Mouse (Mus musculus): Measurements from ENCODE around the gene Gm49361. TPM values are rescaled to one million over a fixed set of nuclear protein-coding genes. Genes with fewer than 3 reads are reported as not detected.

Gm49361 gene
- total and polyA plus RNA-seq, 3 experiments, result not detected

DNA sequence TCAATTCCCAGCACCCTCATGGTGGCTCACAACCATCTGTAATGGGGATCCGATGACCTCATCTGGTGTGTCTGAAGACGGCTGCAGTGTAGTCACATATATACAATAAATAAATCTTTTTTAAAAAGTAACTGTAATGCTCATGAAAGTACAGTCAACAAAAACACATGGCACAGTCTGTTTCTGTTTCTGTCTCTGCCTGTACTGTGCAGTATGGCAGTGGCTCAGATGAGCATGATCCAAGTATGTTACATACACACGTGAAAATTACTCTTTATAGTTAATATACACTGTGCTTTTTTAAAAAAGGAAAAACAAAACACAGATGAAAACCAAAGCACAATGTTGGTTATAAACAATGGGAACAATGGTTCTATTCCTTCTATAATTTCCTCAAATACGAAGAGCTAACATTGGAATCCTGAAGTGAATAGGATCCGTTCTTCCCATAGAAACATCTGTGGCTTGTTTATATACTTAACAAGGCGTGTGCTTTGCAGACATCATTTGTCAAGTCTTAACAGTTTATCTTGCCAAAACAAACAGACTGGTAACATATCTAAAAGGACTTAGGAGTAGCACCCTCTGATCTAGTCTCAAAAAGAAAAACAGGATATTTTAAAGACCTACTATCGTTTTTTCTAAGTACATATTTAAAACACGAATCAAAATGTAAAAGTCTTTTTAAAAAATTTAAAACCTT is 139.1 kb downstream of the Gm49361 start:
- no peak for DNase-seq (ENCODE audit: low spot score)
- Histone ChIP-seq H3K9me3 (replicated peaks) (no peaks in the 10 kb centered on the region), H3K27me3 (ENCODE audit: insufficient read depth, low read length) (no peaks in the 10 kb centered on the region), H3K4me1 (ENCODE audit: insufficient read depth, low read depth, low read length) (peaks cover 3% of the 10 kb centered on the region; the same call in 1 of the 2 replicates), H3K4me3 (ENCODE audit: low read depth, low read length) (no peak overlapping the region), H3K36me3 (replicated peaks) (peaks cover 77% of the 10 kb centered on the region)
- ATAC-seq (ENCODE audit: extremely low read depth, insufficient number of reproducible peaks, low FRiP score, poor library complexity, severe bottlenecking), result no peak
- TF ChIP-seq GATA2 (IDR thresholded peaks at IDR 0.05; ENCODE audit: borderline replicate concordance, low read depth, low read length), result no peak
- TF ChIP-seq TAL1 (conservative IDR thresholded peaks at IDR 0.05; ENCODE audit: low read depth, low read length), result no peak
- TF ChIP-seq POLR2AphosphoS5 (IDR thresholded peaks at IDR 0.05; ENCODE audit: insufficient replicate concordance, low read depth, low read length), result no peak
- no peak for TF ChIP-seq GATA1 (IDR thresholded peaks at IDR 0.05; ENCODE audit: borderline replicate concordance, low read length)
- TF ChIP-seq CTCF (IDR thresholded peaks at IDR 0.05; ENCODE audit: low read depth, low read length), result no peak

- Histone ChIP-seq H3K36me3 (replicated peaks) (peaks cover 88% of the 10 kb centered on the region), H3K4me3 (ENCODE audit: low read depth, low read length) (no peak overlapping the region), H3K9me3 (replicated peaks) (no peaks in the 10 kb centered on the region), H3K4me1 (ENCODE audit: insufficient read depth, low read depth, low read length) (no peaks in the 10 kb centered on the region), H3K27me3 (ENCODE audit: insufficient read depth, low read length) (no peaks in the 10 kb centered on the region)
- DNase-seq (ENCODE audit: low spot score) (no peak), ATAC-seq (ENCODE audit: extremely low read depth, insufficient number of reproducible peaks, low FRiP score, poor library complexity, severe bottlenecking) (no peak)
- TF ChIP-seq CTCF (IDR thresholded peaks at IDR 0.05; ENCODE audit: low read depth, low read length) (no peak), GATA2 (IDR thresholded peaks at IDR 0.05; ENCODE audit: borderline replicate concordance, low read depth, low read length) (no peak), TAL1 (conservative IDR thresholded peaks at IDR 0.05; ENCODE audit: low read depth, low read length) (no peak), POLR2AphosphoS5 (IDR thresholded peaks at IDR 0.05; ENCODE audit: insufficient replicate concordance, low read depth, low read length) (no peak), GATA1 (IDR thresholded peaks at IDR 0.05; ENCODE audit: borderline replicate concordance, low read length) (no peak)
These were observed 152.6 kb downstream of the Gm49361 start for GRCm38 (mm10) chr14:57593279-57593678.

Other genes starting within 250 kb of the Gm49361 start
- gene Il17d, start 221.3 kb downstream of the Gm49361 start, total RNA-seq (2014; fragmentation: Nextera tagmentation), result not detected in 2 replicates
- not detected in 2 replicates for gene Il17d, start 221.3 kb downstream of the Gm49361 start, total RNA-seq (2017)
- 0.05 and 0.21 TPM in 2 replicates for gene Il17d, start 221.3 kb downstream of the Gm49361 start, polyA plus RNA-seq (2012)
- gene Eef1akmt1, start 174.5 kb downstream of the Gm49361 start, total RNA-seq (2014; fragmentation: Nextera tagmentation), result 14.4 and 19.1 TPM in 2 replicates
- 36.4 and 39.7 TPM in 2 replicates for gene Eef1akmt1, start 174.5 kb downstream of the Gm49361 start, total RNA-seq (2017)
- 1.1 and 1.4 TPM in 2 replicates for gene Eef1akmt1, start 174.5 kb downstream of the Gm49361 start, polyA plus RNA-seq (2012)
- gene Xpo4, start 80.7 kb downstream of the Gm49361 start, total RNA-seq (2014; fragmentation: Nextera tagmentation), result 81.6 and 98.1 TPM in 2 replicates
- gene Xpo4, start 80.7 kb downstream of the Gm49361 start, total RNA-seq (2017), result 35.8 and 45.0 TPM in 2 replicates
- gene Xpo4, start 80.7 kb downstream of the Gm49361 start, polyA plus RNA-seq (2012), result 4.8 and 16.3 TPM in 2 replicates
- gene Lats2, start 12.3 kb upstream of the Gm49361 start, total RNA-seq (2014; fragmentation: Nextera tagmentation), result 6.5 and 22.7 TPM in 2 replicates
- 5.8 and 5.9 TPM in 2 replicates for gene Lats2, start 12.3 kb upstream of the Gm49361 start, total RNA-seq (2017)
- gene Lats2, start 12.3 kb upstream of the Gm49361 start, polyA plus RNA-seq (2012), result 3.5 and 4.2 TPM in 2 replicates
- gene Sap18, start 52.1 kb upstream of the Gm49361 start, total RNA-seq (2014; fragmentation: Nextera tagmentation), result 128 and 244 TPM in 2 replicates
- gene Sap18, start 52.1 kb upstream of the Gm49361 start, total RNA-seq (2017), result 50.1 and 63.3 TPM in 2 replicates
- gene Sap18, start 52.1 kb upstream of the Gm49361 start, polyA plus RNA-seq (2012), result 373 and 415 TPM in 2 replicates
- gene Ska3, start 80.1 kb upstream of the Gm49361 start, total RNA-seq (2014; fragmentation: Nextera tagmentation), result 49.3 and 50.3 TPM in 2 replicates
- 38.5 and 47.4 TPM in 2 replicates for gene Ska3, start 80.1 kb upstream of the Gm49361 start, total RNA-seq (2017)
- 5.3 and 6.9 TPM in 2 replicates for gene Ska3, start 80.1 kb upstream of the Gm49361 start, polyA plus RNA-seq (2012)
- 91.3 and 125 TPM in 2 replicates for gene Mrpl57, start 80.1 kb upstream of the Gm49361 start, total RNA-seq (2014; fragmentation: Nextera tagmentation)
- gene Mrpl57, start 80.1 kb upstream of the Gm49361 start, total RNA-seq (2017), result 87.8 and 125 TPM in 2 replicates
- gene Mrpl57, start 80.1 kb upstream of the Gm49361 start, polyA plus RNA-seq (2012), result 282 and 363 TPM in 2 replicates
- 20.5 and 21.2 TPM in 2 replicates for gene Zdhhc20, start 144.2 kb upstream of the Gm49361 start, total RNA-seq (2014; fragmentation: Nextera tagmentation)
- 13.3 and 19.7 TPM in 2 replicates for gene Zdhhc20, start 144.2 kb upstream of the Gm49361 start, total RNA-seq (2017)
- 0.46 and 1.0 TPM in 2 replicates for gene Zdhhc20, start 144.2 kb upstream of the Gm49361 start, polyA plus RNA-seq (2012)

All from G1E (cell line).